Comparison of ENCODE assay signal across 8 mouse cellular contexts in the genomic region with DNA sequence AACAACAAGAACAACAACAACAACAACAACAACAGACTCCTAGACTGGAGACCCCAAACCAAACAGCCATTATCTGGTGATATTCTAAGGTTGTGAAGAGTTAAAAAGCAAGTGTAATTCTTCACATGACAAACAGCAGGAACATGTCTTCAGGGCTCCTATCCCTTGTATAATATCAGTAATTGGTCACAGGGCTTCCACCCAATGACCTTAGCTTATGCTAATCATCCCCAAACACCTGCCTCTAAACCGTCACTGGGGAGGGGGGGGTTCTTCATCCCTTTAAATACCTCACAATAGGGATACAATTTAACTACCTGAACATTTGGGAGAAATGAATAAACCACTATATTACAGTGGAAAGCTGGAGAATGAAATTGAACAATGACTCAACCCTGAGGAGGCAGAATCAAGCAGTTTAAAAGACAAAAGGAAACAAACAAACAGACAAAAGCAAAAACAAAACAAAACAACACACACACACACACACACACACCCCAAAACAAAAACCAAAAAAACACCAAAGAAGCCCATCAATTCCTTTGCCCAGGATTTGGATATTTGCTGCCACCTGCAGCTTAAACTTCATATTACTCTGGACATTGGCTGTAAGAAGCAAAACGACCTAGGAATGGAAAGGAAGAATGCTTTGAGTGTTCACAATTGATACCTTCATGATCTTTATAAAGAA. TPM values are rescaled to one million over a fixed set of nuclear protein-coding genes. Genes with fewer than 3 reads are reported as not detected.
DNase-seq lines count a peak whose midpoint lies in the region; ATAC-seq and TF ChIP-seq lines count a peak whose summit lies in the region.
"Had no signal": no experiment of that assay in that cellular context is flagged by ENCODE, and none has a peak within 500 bp of the region (broad histone marks: within the 10 kb centered on the region; RNA-seq: fewer than 3 reads in every experiment).

No protein-coding gene starts in this region.

- H3K27ac ChIP-seq in limb, embryonic 14.5 days (replicated peaks; ENCODE audit: low read depth, low read length) = no peak overlapping the region
- no peak overlapping the region for H3K27ac ChIP-seq in limb, embryonic 10.5 days
- H3K27ac ChIP-seq in cerebellum, adult 2 months (ENCODE audit: insufficient read depth, low read length) = no peak overlapping the region
- no peak overlapping the region for H3K27ac ChIP-seq in forebrain, embryonic 15.5 days (replicated peaks)
- H3K27ac ChIP-seq: limb, embryonic 13.5 days had no signal

- H3K4me2 ChIP-seq in limb, embryonic 14.5 days (replicated peaks; ENCODE audit: low read depth, low read length, severe bottlenecking) = no peak overlapping the region
- no peak overlapping the region for H3K4me2 ChIP-seq in forebrain, embryonic 15.5 days (replicated peaks)
- H3K4me2 ChIP-seq: limb, embryonic 13.5 days had no signal

- TF ChIP-seq POLR2A in limb, embryonic 14.5 days (IDR thresholded peaks at IDR 0.05; ENCODE audit: borderline replicate concordance, extremely low read depth, insufficient read depth, insufficient read length) = no peak
- no peak for TF ChIP-seq POLR2A in cerebellum, adult 2 months (IDR thresholded peaks at IDR 0.05; ENCODE audit: borderline replicate concordance, insufficient read depth, low read length)

- no peak overlapping the region for H3K4me3 ChIP-seq in limb, embryonic 14.5 days (replicated peaks; ENCODE audit: low read length)
- H3K4me3 ChIP-seq in limb, embryonic 10.5 days = no peak overlapping the region
- H3K4me3 ChIP-seq in cerebellum, adult 2 months (replicated peaks; ENCODE audit: insufficient read depth, low read depth, low read length) = no peak overlapping the region
- no peak overlapping the region for H3K4me3 ChIP-seq in forebrain, embryonic 15.5 days
- H3K4me3 ChIP-seq: limb, embryonic 13.5 days had no signal

- no peaks in the 10 kb centered on the region for H3K4me1 ChIP-seq in limb, embryonic 14.5 days (ENCODE audit: control insufficient read depth, insufficient read depth, low read length)
- H3K4me1 ChIP-seq in limb, embryonic 10.5 days = no peaks in the 10 kb centered on the region
- H3K4me1 ChIP-seq in cerebellum, adult 2 months (ENCODE audit: control insufficient read depth, insufficient read depth, low read length) = no peaks in the 10 kb centered on the region
- H3K4me1 ChIP-seq in forebrain, embryonic 15.5 days = no peaks in the 10 kb centered on the region
- H3K4me1 ChIP-seq: limb, embryonic 13.5 days had no signal

- H3K36me3 ChIP-seq in limb, embryonic 14.5 days (ENCODE audit: control insufficient read depth, insufficient read depth, low read length) = no peaks in the 10 kb centered on the region
- H3K36me3 ChIP-seq in limb, embryonic 10.5 days = no peaks in the 10 kb centered on the region
- H3K36me3 ChIP-seq in forebrain, embryonic 15.5 days = no peaks in the 10 kb centered on the region
- H3K36me3 ChIP-seq: limb, embryonic 13.5 days had no signal

- no peaks in the 10 kb centered on the region for H3K27me3 ChIP-seq in limb, embryonic 14.5 days (ENCODE audit: control insufficient read depth, insufficient read depth, low read length)
- H3K27me3 ChIP-seq in limb, embryonic 10.5 days (ENCODE audit: low read depth, poor library complexity, severe bottlenecking) = no peaks in the 10 kb centered on the region
- no peaks in the 10 kb centered on the region for H3K27me3 ChIP-seq in cerebellum, adult 2 months (ENCODE audit: control insufficient read depth, insufficient read depth, low read length)
- no peaks in the 10 kb centered on the region for H3K27me3 ChIP-seq in forebrain, embryonic 15.5 days
- H3K27me3 ChIP-seq: limb, embryonic 13.5 days had no signal

- H3K9me3 ChIP-seq in limb, embryonic 14.5 days (ENCODE audit: control insufficient read depth, low read length) = no peaks in the 10 kb centered on the region
- H3K9me3 ChIP-seq in limb, embryonic 10.5 days (replicated peaks) = no peaks in the 10 kb centered on the region
- H3K9me3 ChIP-seq in forebrain, embryonic 15.5 days = no peaks in the 10 kb centered on the region
- H3K9me3 ChIP-seq: limb, embryonic 13.5 days had no signal

- ATAC-seq in limb, embryonic 14.5 days (ENCODE audit: low FRiP score, low read depth) = no peak
- peak; percentile 60 for ATAC-seq in forebrain, embryonic 15.5 days (replicated peaks)

- no peak overlapping the region for H3K9ac ChIP-seq in limb, embryonic 14.5 days (ENCODE audit: low read depth, low read length, severe bottlenecking)
- no peak overlapping the region for H3K9ac ChIP-seq in forebrain, embryonic 15.5 days (replicated peaks)
- H3K9ac ChIP-seq: limb, embryonic 13.5 days had no signal

- peak; percentile 29; the same call in 1 of the 2 replicates for TF ChIP-seq CTCF in cerebellum, adult 2 months (IDR thresholded peaks at IDR 0.05; ENCODE audit: borderline replicate concordance, insufficient read depth, low read depth, low read length)

- DNase-seq in limb, embryonic 14.5 days (ENCODE audit: low spot score) = peak; percentile 49
- no peak for DNase-seq in limb, embryonic 10.5 days (ENCODE audit: low spot score)
- peak; percentile 32 to 44 for DNase-seq in cerebellum, adult 2 months
- peak; percentile 12 for DNase-seq in lung, postnatal 25 days (ENCODE audit: low spot score)
- DNase-seq in B cell, adult 2 months = no peak
- no peak for DNase-seq in testis, postnatal 14 days (ENCODE audit: low spot score)

- WGBS in limb, embryonic 14.5 days = 11% methylated on average over 2 of the region's 2 CpGs
- 17% methylated on average over 2 of the region's 2 CpGs for WGBS in limb, embryonic 10.5 days
- WGBS in cerebellum, adult 2 months = 4% methylated on average over 2 of the region's 2 CpGs
- 10% methylated on average over 2 of the region's 2 CpGs for WGBS in forebrain, embryonic 15.5 days

RNA-seq across cellular contexts. Expression of a gene that starts 44.8 kb away (rescaled TPM):
- polyA plus RNA-seq in limb, embryonic 14.5 days (2012; rRNA removed) = 9.8 and 9.9 TPM in 2 replicates
- polyA plus RNA-seq in limb, embryonic 14.5 days (2014; fragmentation: Nextera tagmentation; extraction: Ambion mirVana) = 6.3 and 6.5 TPM in 2 replicates
- polyA plus RNA-seq in limb, embryonic 10.5 days (2016; fragmentation: Nextera tagmentation; extraction: Ambion mirVana) = 2.0 and 2.9 TPM in 2 replicates
- polyA plus RNA-seq in cerebellum, adult 2 months (2012; rRNA removed) = 30.3 and 31.5 TPM in 2 replicates
- polyA plus RNA-seq in forebrain, embryonic 15.5 days (2015; fragmentation: Nextera tagmentation; extraction: Ambion mirVana) = 5.8 and 9.2 TPM in 2 replicates

Comparison
In these comparisons a context has a peak if more than half of its experiments do, and no peak if none do; other contexts are left out.
1. DNase-seq: peak in limb, embryonic 14.5 days (single experiment), cerebellum, adult 2 months (2 of 2) and lung, postnatal 25 days (single experiment); none in limb, embryonic 10.5 days (single experiment), B cell, adult 2 months (0 of 2) and testis, postnatal 14 days (single experiment).